Mouse (Mus musculus) kidney, postnatal 4 days (tissue): Measurements from ENCODE around the gene Cxcl15.

Experiments
- DNase-seq, 2 experiments: peaks; one replicate each; pipeline ENCODE4 v3.0.0; 2021; ENCODE audit warnings: mixed read lengths in 2 of 2

Gene Cxcl15

GRCm38 (mm10) chr5:90794195-90794625, at the start of gene Cxcl15:
Gene Cxcl15 (plus strand): TSS chr5:90794534.
- no peak for DNase-seq

DNA sequence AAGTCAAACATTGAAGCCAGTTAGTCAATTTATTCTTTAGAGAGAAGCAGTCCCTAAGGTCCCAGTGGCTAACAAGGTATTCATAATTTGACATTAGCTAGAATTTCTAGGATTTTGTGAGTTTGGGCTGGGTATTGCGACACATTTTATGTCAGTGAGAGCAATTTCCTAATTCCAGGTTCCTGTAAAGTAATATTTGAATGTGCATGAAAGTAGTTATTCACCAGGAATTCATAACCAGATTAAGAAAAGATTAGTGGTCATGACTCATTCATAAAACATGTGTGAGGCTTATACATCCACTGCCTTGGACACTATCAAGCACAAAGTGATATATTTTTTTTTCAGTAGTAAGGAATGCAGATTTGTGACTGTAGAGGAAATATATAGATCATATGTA, 40.4 kb upstream of the Cxcl15 start:
- no peak for DNase-seq

DNA sequence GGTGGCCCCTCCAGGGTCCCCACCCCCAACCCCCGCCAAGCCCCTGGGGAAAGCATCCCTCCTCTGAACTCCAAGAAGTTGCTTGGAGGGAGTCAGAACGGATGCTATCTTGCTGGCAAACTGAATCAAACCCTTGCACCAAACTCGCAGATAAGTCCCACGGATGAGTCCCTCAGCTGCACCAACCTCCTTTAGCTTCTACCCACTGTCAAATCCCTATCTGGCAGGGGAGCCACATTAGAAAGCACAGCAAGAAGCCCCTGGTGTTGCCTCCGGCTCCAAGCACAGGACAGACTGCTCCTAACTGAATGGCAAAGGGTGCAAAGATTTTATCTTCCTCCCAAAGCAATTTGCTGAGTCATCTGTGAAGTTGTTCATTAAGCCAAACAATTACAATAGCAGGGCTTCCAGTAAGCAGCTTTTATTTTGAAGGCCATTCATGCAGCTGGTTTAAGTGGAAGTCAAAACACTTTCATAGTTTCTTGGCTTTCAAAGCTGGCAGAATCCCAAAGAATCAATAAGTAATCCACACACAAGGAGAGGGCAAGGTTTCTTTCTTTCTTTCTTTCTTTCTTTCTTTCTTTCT, 36.2 kb upstream of the Cxcl15 start:
- peak; percentile 10 to 30 for DNase-seq

- DNase-seq: peak; percentile 43 to 47
Measured at GRCm38 (mm10) chr5:90759077-90760065, 35.0 kb upstream of the Cxcl15 start, which contains the start of gene Cxcl5. Gene Cxcl5 (plus strand): TSS chr5:90759360.

- DNase-seq: no peak
Measured at GRCm38 (mm10) chr5:90760303-90760702, 34.0 kb upstream of the Cxcl15 start.

- DNase-seq: no peak
Measured at GRCm38 (mm10) chr5:90760844-90761243, 33.5 kb upstream of the Cxcl15 start.

DNA sequence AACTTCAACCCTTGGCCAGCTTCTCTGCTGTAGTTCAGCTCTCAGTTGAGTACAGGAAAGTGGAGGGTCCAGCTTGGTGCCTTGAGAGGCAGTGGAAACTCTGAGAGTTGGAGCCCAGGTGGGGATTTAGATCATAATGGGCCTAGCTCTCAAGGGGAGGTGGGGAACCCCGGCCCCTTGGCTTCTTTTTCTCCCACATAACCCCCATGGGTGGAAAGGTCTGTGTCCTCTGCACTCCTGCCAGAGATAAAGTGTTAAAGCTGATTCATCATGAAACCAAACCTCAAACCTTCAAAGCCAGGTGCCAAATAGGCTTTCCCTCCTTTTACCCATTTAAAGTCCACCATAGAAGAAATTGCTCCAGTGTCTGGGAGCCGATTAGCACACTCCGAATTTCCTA, 32.5 kb upstream of the Cxcl15 start:
- no peak for DNase-seq

- no peak for DNase-seq
Measured at GRCm38 (mm10) chr5:90763912-90764665, 30.2 kb upstream of the Cxcl15 start.

DNA sequence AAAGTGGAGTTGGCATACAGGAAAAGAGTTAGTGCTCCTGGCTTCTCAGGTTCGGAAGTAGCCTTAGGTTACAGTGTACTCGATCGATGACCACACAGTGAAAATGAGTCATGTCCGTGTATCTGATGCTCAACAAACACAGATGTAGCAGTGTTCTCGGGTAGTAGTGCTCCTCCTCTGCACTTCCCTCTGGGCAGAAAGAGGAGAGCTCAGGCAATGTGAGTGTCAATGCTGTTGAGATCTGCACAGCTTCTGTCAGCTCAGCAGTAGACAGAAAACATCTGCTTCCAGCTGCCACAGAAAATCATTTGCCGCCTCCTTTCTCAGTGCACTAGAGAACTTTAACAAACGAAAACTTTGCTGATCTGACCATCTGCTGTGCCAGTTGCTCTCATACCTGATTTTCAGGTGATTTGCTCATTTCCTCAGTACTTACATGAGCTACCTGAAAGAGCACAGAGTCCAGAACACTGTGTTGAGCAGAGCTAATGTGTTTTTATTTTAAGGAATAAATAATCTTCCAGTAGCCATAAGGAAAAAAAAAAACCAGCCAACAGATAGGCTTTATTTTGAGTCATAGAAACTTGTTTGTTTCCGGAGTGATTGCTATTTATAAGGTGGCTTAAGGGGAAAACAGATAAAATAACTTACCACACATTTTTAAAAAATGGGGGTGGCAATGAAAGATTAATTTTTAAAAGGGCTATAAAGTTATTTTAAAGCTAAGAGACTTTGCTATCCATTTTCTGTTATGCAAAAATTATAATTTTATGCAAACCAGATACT, 28.3 kb upstream of the Cxcl15 start:
- no peak for DNase-seq

DNA sequence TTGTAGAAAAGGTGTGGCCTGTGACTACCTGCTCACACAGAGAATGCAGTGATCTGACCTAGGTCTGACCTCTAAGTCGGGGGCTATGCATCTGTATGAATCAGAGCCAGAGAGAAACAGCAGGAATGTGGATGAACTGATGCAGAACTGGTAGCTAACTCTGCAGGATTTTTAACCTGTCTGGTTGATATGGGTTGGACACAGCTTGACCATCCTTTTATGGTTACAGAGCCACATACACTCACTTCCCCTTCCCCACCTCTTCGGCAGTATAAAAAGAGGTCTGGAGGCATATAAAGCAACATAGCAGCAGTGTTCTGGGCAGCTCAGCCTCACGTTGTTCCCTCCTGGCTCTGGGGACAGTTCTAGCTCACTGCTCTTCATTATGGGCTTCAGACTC, 26.1 kb upstream of the Cxcl15 start, which contains the start of gene Ppbp:
Gene Ppbp, plus strand, starts transcription at position 301 of the 400 bp plus-strand sequence.
- DNase-seq: no peak

- DNase-seq: no peak
Measured at GRCm38 (mm10) chr5:90771369-90771768, 23.0 kb upstream of the Cxcl15 start.

GRCm38 (mm10) chr5:90771880-90772653, 22.3 kb upstream of the Cxcl15 start, which contains the start of gene Pf4:
Gene Pf4 (plus strand): TSS chr5:90772435.
- peak; percentile 33 to 50 for DNase-seq

DNA sequence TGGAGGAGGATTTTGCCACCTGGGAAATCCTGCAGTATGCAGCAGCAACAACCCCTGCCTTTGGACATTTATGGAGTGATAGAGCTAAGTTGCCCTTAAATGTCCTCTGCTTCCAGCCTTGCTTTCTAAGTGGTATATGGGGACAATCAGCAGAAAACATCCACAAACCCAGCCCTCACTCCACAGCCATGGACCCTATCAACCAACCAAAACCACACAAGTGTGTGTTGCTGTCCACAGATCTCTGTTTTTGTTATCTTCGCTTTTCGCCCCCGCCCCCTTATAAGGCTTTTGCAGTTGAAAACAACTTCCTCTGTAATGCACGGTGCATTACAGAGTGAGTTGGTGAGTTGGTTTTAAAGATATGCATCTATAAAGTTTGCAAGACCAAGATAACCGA, 18.8 kb upstream of the Cxcl15 start:
- no peak for DNase-seq

- no peak for DNase-seq
Measured at GRCm38 (mm10) chr5:90777621-90778020, 16.7 kb upstream of the Cxcl15 start.

DNA sequence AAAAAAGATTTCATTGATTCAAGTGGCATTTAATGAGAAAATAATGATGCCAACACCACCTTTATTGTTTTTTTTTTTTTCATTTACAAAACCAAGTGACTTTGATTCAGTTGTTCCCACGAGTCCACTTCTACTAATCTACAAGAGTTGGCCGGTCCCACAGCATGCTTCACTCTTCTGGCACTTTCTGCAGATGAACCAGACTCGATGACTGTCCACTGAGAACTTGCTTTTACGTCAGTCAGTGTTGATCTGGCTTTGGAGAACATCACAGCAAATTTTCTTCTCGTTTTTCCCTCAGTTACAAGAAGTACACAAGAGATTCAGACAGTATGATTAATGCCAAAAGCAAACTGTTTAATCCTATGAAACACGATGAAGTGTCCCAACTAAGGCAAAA, 15.5 kb upstream of the Cxcl15 start:
- DNase-seq: no peak

DNA sequence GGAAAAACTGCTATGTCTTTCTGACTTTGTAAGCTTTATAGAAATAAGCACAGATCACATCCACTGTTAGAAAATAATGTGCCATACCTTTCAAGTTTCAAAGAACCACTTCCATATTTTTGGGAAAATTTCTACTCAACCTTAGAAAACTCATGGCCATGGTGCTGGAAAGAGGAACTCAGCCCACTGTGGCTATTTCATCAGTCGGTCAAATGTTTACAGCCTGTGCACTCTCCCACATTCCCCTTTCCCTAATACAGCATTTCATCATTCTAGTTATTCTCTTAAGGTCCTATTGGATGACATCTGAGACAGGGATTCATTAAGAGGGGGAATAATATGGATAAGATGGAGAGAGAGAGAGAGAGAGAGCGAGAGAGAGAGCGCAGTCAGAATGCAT, 10.6 kb upstream of the Cxcl15 start:
- no peak for DNase-seq

DNA sequence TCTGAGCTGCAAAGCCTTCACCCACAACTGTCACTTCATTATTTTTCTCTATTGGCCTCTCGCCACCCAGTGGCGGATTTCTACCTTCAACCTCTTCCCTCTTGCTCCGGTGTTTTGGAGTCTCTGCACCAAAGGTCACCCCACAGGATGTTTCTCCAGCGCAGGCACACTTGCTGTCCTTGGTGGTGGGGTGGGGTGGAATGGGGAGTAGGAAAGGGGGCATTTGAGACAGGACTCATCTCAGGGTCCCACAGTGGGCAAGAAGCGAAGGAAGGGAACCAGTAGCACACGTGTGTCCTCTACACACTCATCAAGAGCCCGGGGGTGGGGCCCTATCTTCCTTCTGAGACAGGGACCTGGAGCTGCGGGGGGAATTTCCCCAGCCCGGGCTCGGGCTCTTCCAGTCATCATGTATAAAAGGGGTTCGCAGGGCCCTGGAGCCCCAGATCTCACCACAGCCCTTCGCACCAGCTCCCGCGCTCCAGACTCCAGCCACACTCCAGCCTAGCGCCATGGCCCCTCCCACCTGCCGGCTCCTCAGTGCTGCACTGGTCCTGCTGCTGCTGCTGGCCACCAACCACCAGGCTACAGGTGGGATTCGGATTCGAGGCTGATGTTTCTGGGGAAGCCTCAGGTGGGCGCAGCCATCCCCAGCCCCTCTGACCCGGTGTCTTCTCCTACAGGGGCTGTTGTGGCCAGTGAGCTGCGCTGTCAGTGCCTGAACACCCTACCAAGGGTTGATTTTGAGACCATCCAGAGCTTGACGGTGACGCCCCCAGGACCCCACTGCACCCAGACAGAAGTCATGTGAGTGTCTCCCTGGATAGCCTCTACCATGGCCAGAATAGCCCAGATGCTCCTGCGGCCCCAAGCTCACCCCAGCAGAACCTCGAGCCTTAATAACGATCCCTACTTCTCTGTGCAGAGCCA, 8.4 kb upstream of the Cxcl15 start, which contains the start of gene Cxcl3:
Gene Cxcl3, plus strand, starts transcription at position 445 of the 930 bp plus-strand sequence.
- DNase-seq: peak; percentile 64 to 65

GRCm38 (mm10) chr5:90788114-90788513, 6.2 kb upstream of the Cxcl15 start:
- DNase-seq: no peak

DNA sequence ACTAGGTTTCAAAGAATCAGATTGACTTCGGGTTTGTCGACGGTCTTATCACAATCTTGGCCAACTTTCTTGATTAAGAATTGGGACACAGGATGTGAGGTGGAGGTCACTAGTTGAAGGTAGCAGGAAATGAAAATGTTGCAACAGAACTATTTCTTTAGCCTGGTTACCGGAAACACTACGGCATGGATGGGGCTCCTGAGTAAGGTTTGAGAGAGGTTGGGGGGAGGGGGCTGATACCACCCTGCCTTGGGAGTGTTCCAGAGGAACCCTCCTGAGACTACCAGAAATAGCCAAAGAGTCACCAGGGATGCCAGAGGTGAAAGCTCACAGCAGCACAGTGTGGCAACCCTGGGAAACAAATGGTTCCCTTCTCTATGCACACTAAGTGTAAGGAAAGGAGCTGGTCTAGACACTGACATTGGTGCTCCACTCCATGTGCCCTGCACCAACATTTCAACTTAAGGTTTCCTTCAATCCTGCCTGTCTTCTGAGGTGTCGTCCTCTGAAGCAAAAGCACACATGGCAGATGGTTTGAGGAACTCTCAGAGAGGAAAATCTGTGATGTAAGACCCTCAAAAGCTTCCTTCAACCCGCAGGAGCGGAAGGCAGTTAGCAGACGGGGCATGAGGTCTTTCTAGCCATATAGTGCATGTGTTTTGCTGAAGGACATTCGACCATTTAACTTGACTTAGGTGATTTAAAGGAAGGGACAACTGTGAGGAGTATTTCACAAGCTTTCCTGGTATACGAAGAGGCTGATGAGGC, 4.8 kb upstream of the Cxcl15 start:
- peak; percentile 5 to 16 for DNase-seq
